Mouse (Mus musculus) neural tube, embryonic 15.5 days (tissue): ENCODE data around the gene 6030458C11Rik. TPM values are rescaled to one million over a fixed set of nuclear protein-coding genes. Genes with fewer than 3 reads are reported as not detected.

Experiments used
- ATAC-seq: fragments of 200-750 bp; cut with Nextera tagmentation; 2 replicates; pipeline ENCODE4 v1.8.0; 2017; ENCODE audit warnings: mild to moderate bottlenecking, moderate TSS enrichment, moderate library complexity; ENCODE audit not compliant: low FRiP score
- H3K27ac ChIP-seq: fragments of 300-500 bp; sonication (generic); replicated peaks from 2 replicates; pipeline ENCODE4 v1.5.1; 2015; ENCODE audit warnings: mild to moderate bottlenecking, inconsistent platforms
- H3K27me3 ChIP-seq: fragments of 300-500 bp; sonication (generic); replicated peaks from 2 replicates; pipeline ENCODE4 v1.6.1; 2015; ENCODE audit warnings: inconsistent platforms
- H3K36me3 ChIP-seq: fragments of 300-500 bp; sonication (generic); 2 replicates; pipeline ENCODE4 v1.6.1; 2015; ENCODE audit warnings: inconsistent platforms
- H3K4me1 ChIP-seq: fragments of 300-500 bp; sonication (generic); 2 replicates; pipeline ENCODE4 v1.6.1; 2015; ENCODE audit warnings: inconsistent platforms
- H3K4me2 ChIP-seq: fragments of 300-500 bp; sonication (generic); 2 replicates; pipeline ENCODE4 v1.6.1; 2015; ENCODE audit warnings: inconsistent platforms, mild to moderate bottlenecking, moderate library complexity
- H3K4me3 ChIP-seq: fragments of 300-500 bp; sonication (generic); replicated peaks from 2 replicates; pipeline ENCODE4 v1.5.1; 2015; ENCODE audit warnings: mild to moderate bottlenecking, inconsistent platforms
- H3K9ac ChIP-seq: fragments of 300-500 bp; sonication (generic); replicated peaks from 2 replicates; pipeline ENCODE4 v1.6.1; 2015; ENCODE audit warnings: mild to moderate bottlenecking, inconsistent platforms
- H3K9me3 ChIP-seq: fragments of 300-500 bp; sonication (generic); replicated peaks from 2 replicates; pipeline ENCODE4 v1.6.1; 2016; ENCODE audit warnings: inconsistent platforms
- WGBS: fragments of 180-500 bp; shearing (Covaris S2); methylation state at CpG from one replicate; pipeline ENCODE4 v1.1.7; 2015; ENCODE audit warnings: mixed read lengths; 5-methylcytosine and 5-hydroxymethylcytosine counted together
- microRNA-seq: library from miRNA; unstranded; fragments of <30 nt; microRNA quantifications from one replicate; pipeline ENCODE4, GENCODE M21; 2017
- polyA plus RNA-seq: library from polyadenylated mRNA; unstranded; fragments of >200 nt; fragmentation: Nextera tagmentation; extraction: Ambion mirVana; gene quantifications from 2 replicates; pipeline ENCODE4 v1.2.1, GENCODE M21; 2015

The 6030458C11Rik gene
- polyA plus RNA-seq, 1 experiment from 2014 or later = 37.3 TPM

- Histone ChIP-seq H3K4me1 (peaks cover 4% of the 10 kb centered on the region; the same call in 1 of the 2 replicates), H3K36me3 (no peaks in the 10 kb centered on the region), H3K4me2 (no peak overlapping the region), H3K4me3 (no peak overlapping the region), H3K27ac (no peak overlapping the region), H3K27me3 (no peaks in the 10 kb centered on the region), H3K9me3 (no peaks in the 10 kb centered on the region), H3K9ac (no peak overlapping the region)
- no peak for ATAC-seq
- WGBS = 77% methylated on average over 6 of the region's 6 CpGs
Measured at GRCm38 (mm10) chr15:12781296-12781695, 43.2 kb downstream of the 6030458C11Rik start.

GRCm38 (mm10) chr15:12774149-12774753, 50.2 kb downstream of the 6030458C11Rik start:
- no peaks in the 10 kb centered on the region for H3K4me1 ChIP-seq
- H3K4me3 ChIP-seq = no peak overlapping the region
- H3K27ac ChIP-seq = no peak overlapping the region
- ATAC-seq = no peak
- no peaks in the 10 kb centered on the region for H3K36me3 ChIP-seq
- H3K27me3 ChIP-seq = no peaks in the 10 kb centered on the region
- H3K9ac ChIP-seq = no peak overlapping the region
- 45% methylated on average over 11 of the region's 11 CpGs for WGBS
- no peak overlapping the region for H3K4me2 ChIP-seq
- no peaks in the 10 kb centered on the region for H3K9me3 ChIP-seq

- H3K27me3 ChIP-seq = no peaks in the 10 kb centered on the region
- ATAC-seq = no peak
- no peak overlapping the region for H3K4me2 ChIP-seq
- WGBS = 80% methylated on average over 7 of the region's 7 CpGs
- H3K4me3 ChIP-seq = no peak overlapping the region
- no peaks in the 10 kb centered on the region for H3K36me3 ChIP-seq
- no peak overlapping the region for H3K9ac ChIP-seq
- no peaks in the 10 kb centered on the region for H3K9me3 ChIP-seq
- no peaks in the 10 kb centered on the region for H3K4me1 ChIP-seq
- no peak overlapping the region for H3K27ac ChIP-seq
Measured at GRCm38 (mm10) chr15:12770958-12771357, 53.5 kb downstream of the 6030458C11Rik start.

GRCm38 (mm10) chr15:12766848-12767247, 57.6 kb downstream of the 6030458C11Rik start:
- H3K36me3 ChIP-seq = no peaks in the 10 kb centered on the region
- no peak overlapping the region for H3K4me2 ChIP-seq
- no peak overlapping the region for H3K9ac ChIP-seq
- ATAC-seq = no peak
- no peaks in the 10 kb centered on the region for H3K27me3 ChIP-seq
- H3K4me1 ChIP-seq = 0 out of 2 replicates have a peak, but pooled peaks cover 5% of the 10 kb centered on the region
- H3K27ac ChIP-seq = no peak overlapping the region
- WGBS = 86% methylated on average over 4 of the region's 4 CpGs
- no peaks in the 10 kb centered on the region for H3K9me3 ChIP-seq
- H3K4me3 ChIP-seq = no peak overlapping the region

DNA sequence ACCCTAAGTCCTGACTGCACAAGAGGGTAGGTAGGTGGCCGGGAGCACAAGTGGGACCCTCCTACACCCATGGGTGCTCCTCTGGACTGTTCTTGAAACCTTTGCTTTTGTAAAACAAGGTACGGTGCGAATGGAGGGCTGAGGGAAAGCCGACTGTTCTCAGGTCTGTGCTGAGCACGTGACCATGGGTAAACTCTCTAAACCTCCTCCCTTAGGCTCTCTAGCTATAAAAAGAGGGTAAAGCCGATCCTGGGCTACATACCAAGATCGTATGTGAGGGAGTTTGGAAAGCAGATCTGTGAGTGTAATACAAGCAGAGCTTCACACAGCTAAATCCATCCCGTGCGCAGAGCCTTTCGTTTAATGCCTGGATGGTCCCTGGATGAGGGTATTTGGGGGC, 61.3 kb downstream of the 6030458C11Rik start:
- H3K9me3 ChIP-seq = no peaks in the 10 kb centered on the region
- 0 out of 2 replicates have a peak, but pooled peaks cover 11% of the 10 kb centered on the region for H3K4me1 ChIP-seq
- H3K27me3 ChIP-seq = no peaks in the 10 kb centered on the region
- H3K36me3 ChIP-seq = no peaks in the 10 kb centered on the region
- no peak for ATAC-seq
- no peak overlapping the region for H3K9ac ChIP-seq
- no peak overlapping the region for H3K4me3 ChIP-seq
- H3K27ac ChIP-seq = no peak overlapping the region
- 50% methylated on average over 10 of the region's 10 CpGs for WGBS
- no peak overlapping the region for H3K4me2 ChIP-seq

- no peaks in the 10 kb centered on the region for H3K27me3 ChIP-seq
- no peak overlapping the region for H3K4me3 ChIP-seq
- no peak for ATAC-seq
- H3K36me3 ChIP-seq = no peaks in the 10 kb centered on the region
- no peak overlapping the region for H3K27ac ChIP-seq
- no peak overlapping the region for H3K4me2 ChIP-seq
- H3K4me1 ChIP-seq = 0 out of 2 replicates have a peak, but pooled peaks cover 11% of the 10 kb centered on the region
- WGBS = 47% methylated on average over 11 of the region's 11 CpGs
- H3K9ac ChIP-seq = no peak overlapping the region
- H3K9me3 ChIP-seq = no peaks in the 10 kb centered on the region
Measured at GRCm38 (mm10) chr15:12762258-12762913, 62.1 kb downstream of the 6030458C11Rik start.

GRCm38 (mm10) chr15:12760747-12761146, 63.7 kb downstream of the 6030458C11Rik start:
- Histone ChIP-seq H3K9me3 (no peaks in the 10 kb centered on the region), H3K27me3 (no peaks in the 10 kb centered on the region), H3K4me3 (no peak overlapping the region), H3K9ac (no peak overlapping the region), H3K27ac (no peak overlapping the region), H3K36me3 (no peaks in the 10 kb centered on the region), H3K4me1 (0 out of 2 replicates have a peak, but pooled peaks cover 11% of the 10 kb centered on the region), H3K4me2 (no peak overlapping the region)
- ATAC-seq = no peak
- 87% methylated on average over 6 of the region's 6 CpGs for WGBS

DNA sequence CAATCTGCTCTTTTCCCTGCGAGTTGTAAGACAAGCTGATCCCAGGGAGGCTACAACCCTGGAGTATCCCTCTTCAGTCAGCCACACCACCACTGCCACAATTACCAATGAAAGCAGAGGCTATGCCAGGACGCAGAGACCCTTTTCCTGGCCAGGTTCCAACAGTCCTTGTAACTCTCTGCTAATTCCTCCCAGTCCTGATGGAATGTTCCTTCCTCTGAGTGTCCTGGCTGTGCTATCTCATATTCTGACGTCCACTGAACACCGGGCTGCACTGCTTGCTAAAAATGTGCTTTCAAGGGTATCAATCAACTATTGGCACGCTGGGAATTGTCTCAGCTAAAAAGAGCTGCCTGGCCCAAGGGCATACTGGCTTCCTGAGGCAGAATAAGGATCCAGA, 66.0 kb downstream of the 6030458C11Rik start:
- Histone ChIP-seq H3K9ac (no peak overlapping the region), H3K36me3 (no peaks in the 10 kb centered on the region), H3K4me3 (no peak overlapping the region), H3K27ac (no peak overlapping the region), H3K4me1 (0 out of 2 replicates have a peak, but pooled peaks cover 10% of the 10 kb centered on the region), H3K27me3 (no peaks in the 10 kb centered on the region), H3K4me2 (no peak overlapping the region), H3K9me3 (no peaks in the 10 kb centered on the region)
- ATAC-seq = no peak
- 45% methylated on average over 5 of the region's 5 CpGs for WGBS

Small RNAs within 50 kb of the gene (microRNA-seq; reads per million reads assigned to microRNA genes)
- not detected for gene Gm47288

Other genes with a start within 250 kb of the 6030458C11Rik start
- gene Pdzd2, start 84.7 kb downstream of the 6030458C11Rik start, polyA plus RNA-seq = 16.7 and 18.2 TPM in 2 replicates
- gene Drosha, start 166 bp upstream of the 6030458C11Rik start, polyA plus RNA-seq = 41.8 and 43.1 TPM in 2 replicates